Mouse (Mus musculus) olfactory bulb, adult 2 months (tissue): ENCODE measurements at regions not wholly inside any gene's neighbourhood (a gene's known extent, or its start where the extent isn't known, plus 50 kb on each side); places are given as distances from the start of the nearest gene placed in this dataset.

Source experiments
- CTCF ChIP-seq: fragments of 200-500 bp; IDR thresholded peaks from 2 replicates; pipeline ENCODE4 v1.5.1; 2012; ENCODE audit warnings: low read depth, mild to moderate bottlenecking, low read length, moderate library complexity; ENCODE audit not compliant: insufficient read depth
- POLR2A ChIP-seq: fragments of 200-500 bp; IDR thresholded peaks from 2 replicates; pipeline ENCODE4 v1.6.1; 2012; ENCODE audit warnings: mild to moderate bottlenecking, low read depth, low read length, moderate library complexity; ENCODE audit not compliant: insufficient read depth

GRCm38 (mm10) chr3:146353961-146354360 lies 50.5 kb upstream of the Ssx2ip start:
- TF ChIP-seq CTCF (no peak), POLR2A (no peak)
